Mouse (Mus musculus): ENCODE results near the gene Pde1b.

Gene Pde1b

GRCm38 (mm10) chr15:103502435-103503250, at the start of gene Pde1b:
Gene Pde1b, plus strand, starts transcription at chr15:103503034.
- DNase-seq (ENCODE audit: low read depth, low spot score): peak; percentile 27

DNA sequence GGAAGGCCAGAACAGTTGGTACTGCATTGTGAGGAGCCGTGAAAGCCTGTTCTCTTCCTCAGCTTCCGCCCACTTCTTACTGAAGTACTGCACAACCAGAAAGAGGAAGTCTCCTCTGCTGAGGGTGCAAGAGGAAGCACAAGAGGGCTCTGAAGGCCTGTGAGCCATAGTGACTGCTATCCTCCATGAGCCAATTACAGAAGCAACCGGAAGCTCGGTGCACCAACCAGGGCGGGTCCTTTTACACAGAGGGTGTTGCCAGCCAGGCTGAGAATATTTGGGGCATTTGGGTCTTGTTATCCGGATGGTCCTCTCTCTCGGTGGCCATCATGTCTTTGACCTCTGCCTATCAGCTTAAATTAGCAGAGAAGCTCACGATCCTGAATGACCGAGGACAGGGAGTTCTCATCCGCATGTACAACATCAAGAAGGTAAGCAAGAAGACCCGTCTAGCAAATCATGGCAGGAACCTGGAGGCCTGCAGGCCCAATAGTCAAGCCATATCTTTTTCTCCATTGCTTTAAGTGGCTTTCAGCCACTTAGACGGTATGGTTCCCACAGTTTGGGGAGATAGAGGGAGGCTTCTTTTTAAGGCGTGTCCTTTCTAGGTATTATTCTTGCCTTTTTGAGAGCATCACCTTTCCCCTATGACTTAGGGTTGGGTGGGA, 49.1 kb upstream of the Pde1b start, which contains the start of gene Nckap1l:
TSS of gene Nckap1l (plus strand) at position 244 of the 668 bp plus-strand sequence.
- no peak for DNase-seq (ENCODE audit: low read depth, low spot score)

DNA sequence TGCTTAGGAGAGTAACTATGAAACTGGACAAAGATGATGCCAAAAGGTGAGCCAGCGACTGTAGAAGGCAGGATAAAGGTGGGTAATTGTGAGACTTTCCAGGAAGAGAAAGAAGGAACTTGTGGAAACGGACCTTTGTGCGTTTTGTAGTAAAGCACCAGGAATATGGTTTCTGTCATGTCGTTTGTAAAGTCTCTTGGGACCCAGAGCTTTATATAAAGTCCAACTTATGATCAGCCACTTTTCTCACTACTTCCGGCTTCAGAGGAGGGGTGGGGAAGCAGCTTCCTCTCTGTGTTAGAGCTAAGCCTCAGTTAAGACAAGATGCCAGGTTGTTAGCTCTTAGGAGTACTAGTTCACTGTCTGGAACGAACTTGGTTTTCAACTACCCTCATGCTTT, 48.4 kb upstream of the Pde1b start:
- no peak for DNase-seq (ENCODE audit: low read depth, low spot score)

DNA sequence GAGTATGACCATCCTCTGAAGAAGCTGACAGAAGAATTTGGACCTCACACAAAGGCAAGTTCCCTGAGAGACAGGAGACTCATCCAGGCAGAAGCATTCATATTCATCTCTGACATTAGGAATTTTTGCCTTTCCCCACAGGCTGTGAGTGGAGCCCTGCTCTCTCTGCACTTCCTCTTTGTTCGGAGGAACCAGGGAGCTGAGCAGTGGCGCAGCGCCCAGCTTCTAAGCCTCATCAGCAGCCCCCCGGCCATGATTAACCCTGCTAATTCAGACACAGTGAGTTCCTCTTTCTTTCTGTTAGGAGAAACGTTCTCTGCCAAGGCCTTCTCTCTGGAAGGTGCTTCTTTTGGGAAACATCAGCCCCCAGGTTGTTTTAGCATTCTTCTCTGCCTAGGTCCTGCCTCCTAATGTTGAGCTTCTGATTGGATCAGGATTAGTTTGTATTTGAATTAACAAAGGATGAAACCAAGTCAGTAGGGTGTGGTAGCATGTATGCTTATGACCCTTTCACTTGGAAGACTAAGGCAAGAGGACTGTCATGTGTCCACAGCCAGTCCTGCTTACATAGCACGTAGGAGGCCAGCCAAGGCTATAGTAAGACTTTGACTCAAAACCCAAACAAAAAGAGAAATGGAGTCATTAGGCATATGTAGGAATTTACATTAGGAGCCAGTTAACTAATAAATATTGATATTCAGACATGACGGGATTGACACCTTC, 40.1 kb upstream of the Pde1b start:
- no peak for DNase-seq (ENCODE audit: low read depth, low spot score)

- no peak for DNase-seq (ENCODE audit: low read depth, low spot score)
Measured at GRCm38 (mm10) chr15:103471488-103472194, 31.2 kb upstream of the Pde1b start.

GRCm38 (mm10) chr15:103472265-103472664, 30.6 kb upstream of the Pde1b start:
- no peak for DNase-seq (ENCODE audit: low read depth, low spot score)

- no peak for DNase-seq (ENCODE audit: low read depth, low spot score)
Measured at GRCm38 (mm10) chr15:103473182-103473581, 29.7 kb upstream of the Pde1b start.

DNA sequence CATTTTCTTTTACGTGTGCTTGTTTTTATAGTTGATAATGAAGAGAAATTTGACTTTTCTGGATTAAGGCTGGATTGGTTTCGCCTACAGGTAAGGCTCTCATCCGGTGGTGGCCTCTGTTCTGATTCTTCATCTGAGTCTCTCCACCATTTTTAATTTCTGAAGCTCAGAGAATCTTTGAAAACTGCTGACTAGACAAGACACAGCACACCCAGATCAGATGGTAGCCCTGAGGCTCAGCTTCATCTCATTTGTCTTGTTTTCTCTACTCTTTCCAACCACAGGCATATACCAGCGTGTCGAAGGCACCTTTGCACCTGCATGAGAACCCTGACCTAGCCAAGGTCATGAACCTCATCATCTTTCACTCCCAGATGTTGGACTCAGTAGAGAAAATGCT, 29.1 kb upstream of the Pde1b start:
- DNase-seq (ENCODE audit: low read depth, low spot score): no peak

GRCm38 (mm10) chr15:103479080-103479606, 23.7 kb upstream of the Pde1b start:
- no peak for DNase-seq (ENCODE audit: low read depth, low spot score)

DNA sequence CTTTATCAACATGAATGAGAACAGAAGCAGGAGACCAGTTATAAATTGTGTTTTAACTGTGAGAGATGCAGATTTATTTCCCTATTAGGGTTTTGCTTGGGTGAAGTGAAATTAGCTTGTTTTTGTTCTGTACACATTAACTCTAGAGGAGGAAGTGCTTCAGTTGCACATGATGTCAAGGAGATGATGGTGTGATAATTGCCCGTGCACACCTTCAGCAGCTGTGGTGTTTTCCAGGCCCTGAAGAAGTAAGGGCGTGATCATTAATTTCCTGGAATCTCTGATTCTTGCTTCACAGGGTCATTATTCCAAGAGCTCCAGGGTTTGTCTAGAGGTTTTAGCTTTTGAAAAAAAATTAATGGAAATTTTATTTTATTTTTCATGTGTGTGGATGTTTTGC, 22.7 kb upstream of the Pde1b start:
- DNase-seq (ENCODE audit: low read depth, low spot score): no peak

DNA sequence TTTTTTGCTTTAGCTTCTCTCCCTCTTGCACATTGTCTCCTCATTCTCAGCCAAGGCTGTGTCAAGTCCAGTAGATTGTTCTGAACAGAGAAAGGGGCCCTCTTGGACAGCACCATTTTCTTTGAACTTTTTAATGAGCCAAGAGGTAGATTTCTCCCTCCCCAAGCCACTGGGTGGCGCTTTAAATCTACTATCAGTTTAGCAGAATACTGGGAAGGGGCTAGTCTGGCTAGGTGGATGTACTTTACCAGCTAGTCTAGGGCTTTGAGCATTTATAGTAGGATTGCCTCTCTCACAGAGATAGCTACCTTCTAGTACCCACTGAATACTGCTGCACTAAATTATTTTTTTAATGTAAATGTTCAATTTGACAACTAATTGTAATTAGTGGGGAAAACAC, 20.3 kb upstream of the Pde1b start:
- DNase-seq (ENCODE audit: low read depth, low spot score): peak; percentile 54

GRCm38 (mm10) chr15:103484490-103484889, 18.3 kb upstream of the Pde1b start:
- DNase-seq (ENCODE audit: low read depth, low spot score): no peak

GRCm38 (mm10) chr15:103485106-103485505, 17.7 kb upstream of the Pde1b start:
- DNase-seq (ENCODE audit: low read depth, low spot score): no peak

- DNase-seq (ENCODE audit: low read depth, low spot score): no peak
Measured at GRCm38 (mm10) chr15:103486658-103487057, 16.2 kb upstream of the Pde1b start.

GRCm38 (mm10) chr15:103488336-103488735, 14.5 kb upstream of the Pde1b start:
- no peak for DNase-seq (ENCODE audit: low read depth, low spot score)

GRCm38 (mm10) chr15:103496204-103497140, 6.4 kb upstream of the Pde1b start:
- DNase-seq (ENCODE audit: low read depth, low spot score): no peak

DNA sequence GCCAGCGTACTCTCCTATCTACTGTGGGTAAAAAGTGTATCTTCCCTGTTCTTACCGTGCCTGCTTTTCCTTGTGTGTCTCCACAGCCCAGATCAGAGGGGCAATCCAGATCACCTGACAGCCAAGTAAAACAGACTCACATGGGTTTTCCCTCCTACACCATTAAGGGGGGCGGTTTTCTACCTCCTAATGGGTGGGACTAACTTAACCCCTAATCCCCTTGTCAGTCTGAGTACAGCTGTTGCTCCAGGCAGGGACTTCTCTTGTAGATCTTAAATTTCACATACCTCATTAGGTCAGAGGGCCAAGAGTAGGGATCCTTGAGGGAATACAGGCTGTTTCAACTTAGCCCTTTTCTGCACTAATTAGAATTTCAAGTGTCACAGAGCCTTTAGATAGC, 4.7 kb upstream of the Pde1b start:
- DNase-seq (ENCODE audit: low read depth, low spot score): no peak

- no peak for DNase-seq (ENCODE audit: low read depth, low spot score)
Measured at GRCm38 (mm10) chr15:103500723-103501122, 2.1 kb upstream of the Pde1b start.

- no peak for DNase-seq (ENCODE audit: low read depth, low spot score)
Measured at GRCm38 (mm10) chr15:103501186-103501585, 1.6 kb upstream of the Pde1b start.

DNA sequence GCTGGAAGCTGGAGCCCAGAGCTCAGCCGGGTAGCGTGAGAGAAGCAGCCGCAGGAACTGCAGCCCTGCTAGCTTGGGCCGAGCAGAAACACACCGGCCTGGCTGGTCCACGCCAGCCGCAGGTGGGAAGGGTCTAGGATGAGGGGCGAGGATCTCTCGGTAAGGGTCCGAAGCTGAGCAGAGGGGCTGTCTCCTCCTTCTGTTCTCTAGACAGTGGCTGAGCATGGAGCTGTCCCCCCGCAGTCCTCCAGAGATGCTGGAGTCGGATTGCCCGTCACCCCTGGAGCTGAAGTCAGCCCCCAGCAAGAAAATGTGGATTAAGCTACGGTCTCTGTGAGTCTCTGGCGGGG, 392 bp downstream of the Pde1b start:
- DNase-seq (ENCODE audit: low read depth, low spot score): no peak
